Mouse (Mus musculus) limb, embryonic 12.5 days (tissue): ENCODE measurements around the gene Prrt3. TPM values are rescaled to one million over a fixed set of nuclear protein-coding genes. Genes with fewer than 3 reads are reported as not detected.

Experiments
- ATAC-seq: fragments of 200-750 bp; cut with Nextera tagmentation; 2 replicates; pipeline ENCODE4 v1.8.0; 2017; ENCODE audit warnings: low read depth, moderate TSS enrichment; ENCODE audit not compliant: insufficient number of reproducible peaks, insufficient read depth, low FRiP score, low TSS enrichment
- H3K27ac ChIP-seq: fragments of 300-500 bp; sonication (generic); 2 replicates; pipeline ENCODE4 v1.5.1; 2016; ENCODE audit warnings: mild to moderate bottlenecking, moderate library complexity
- H3K27me3 ChIP-seq: fragments of 300-500 bp; sonication (generic); 2 replicates; pipeline ENCODE4 v1.6.1; 2016; ENCODE audit warnings: mild to moderate bottlenecking, moderate library complexity
- H3K36me3 ChIP-seq: fragments of 300-500 bp; sonication (generic); 2 replicates; pipeline ENCODE4 v1.6.1; 2016; ENCODE audit warnings: mild to moderate bottlenecking, moderate library complexity
- H3K4me1 ChIP-seq: fragments of 300-500 bp; sonication (generic); replicated peaks from 2 replicates; pipeline ENCODE4 v1.6.1; 2016
- H3K4me2 ChIP-seq: fragments of 300-500 bp; sonication (generic); 2 replicates; pipeline ENCODE4 v1.6.1; 2016; ENCODE audit warnings: mild to moderate bottlenecking, moderate library complexity
- H3K4me3 ChIP-seq: fragments of 300-500 bp; sonication (generic); replicated peaks from 2 replicates; pipeline ENCODE4 v1.5.1; 2016; ENCODE audit warnings: mild to moderate bottlenecking
- H3K9ac ChIP-seq: fragments of 300-500 bp; sonication (generic); replicated peaks from 2 replicates; pipeline ENCODE4 v1.6.1; 2016; ENCODE audit warnings: mild to moderate bottlenecking, moderate library complexity
- H3K9me3 ChIP-seq: fragments of 300-500 bp; sonication (generic); 2 replicates; pipeline ENCODE4 v1.6.1; 2016; ENCODE audit warnings: mild to moderate bottlenecking, moderate library complexity
- WGBS: fragments of 180-500 bp; shearing (Covaris S2); methylation state at CpG from one replicate; pipeline ENCODE4 v1.1.7; 2016; 5-methylcytosine and 5-hydroxymethylcytosine counted together
- polyA plus RNA-seq: library from polyadenylated mRNA; unstranded; fragments of >200 nt; fragmentation: Nextera tagmentation; extraction: Ambion mirVana; gene quantifications from 2 replicates; pipeline ENCODE4 v1.2.1, GENCODE M21; 2016

The Prrt3 gene
- polyA plus RNA-seq, 1 experiment from 2014 or later, result 0.98 TPM

GRCm38 (mm10) chr6:113469432-113469831 is 32.3 kb downstream of the Prrt3 start:
- Histone ChIP-seq H3K27me3 (peaks cover 50% of the 10 kb centered on the region), H3K4me3 (peak overlapping the region; percentile 41), H3K27ac (no peak overlapping the region)

GRCm38 (mm10) chr6:113469021-113469420 is 32.7 kb downstream of the Prrt3 start:
- Histone ChIP-seq H3K36me3 (no peaks in the 10 kb centered on the region), H3K27ac (no peak overlapping the region), H3K4me1 (peaks cover 24% of the 10 kb centered on the region), H3K4me2 (peak overlapping the region; percentile 71), H3K4me3 (peak overlapping the region; percentile 41), H3K9ac (peak overlapping the region; percentile 54; the same call in 1 of the 2 replicates), H3K9me3 (no peaks in the 10 kb centered on the region), H3K27me3 (peaks cover 50% of the 10 kb centered on the region)
- ATAC-seq, result peak; percentile 52; the same call in 1 of the 2 replicates
- WGBS, result 4% methylated on average over 9 of the region's 9 CpGs

More at GRCm38 (mm10) chr6:113469432-113469831, 32.3 kb downstream of the Prrt3 start:
- Histone ChIP-seq H3K9ac (peak overlapping the region; percentile 54), H3K4me2 (peak overlapping the region; percentile 71), H3K36me3 (no peaks in the 10 kb centered on the region), H3K4me1 (peaks cover 24% of the 10 kb centered on the region), H3K9me3 (no peaks in the 10 kb centered on the region)
- peak; percentile 58; the same call in 1 of the 2 replicates for ATAC-seq
- WGBS, result under 1% methylated on average over 31 of the region's 31 CpGs

GRCm38 (mm10) chr6:113468512-113468911 is 33.2 kb downstream of the Prrt3 start:
- Histone ChIP-seq H3K9me3 (no peaks in the 10 kb centered on the region), H3K9ac (0 out of 2 replicates have a peak overlapping the region, but pooled peaks have one; percentile 12), H3K4me3 (peak overlapping the region; percentile 41; the same call in 1 of the 2 replicates), H3K27ac (no peak overlapping the region), H3K4me1 (peaks cover 24% of the 10 kb centered on the region), H3K4me2 (peak overlapping the region; percentile 71), H3K36me3 (no peaks in the 10 kb centered on the region), H3K27me3 (peaks cover 53% of the 10 kb centered on the region)
- WGBS, result 65% methylated on average over 3 of the region's 3 CpGs
- no peak for ATAC-seq

- WGBS, result 60% methylated on average over 5 of the region's 5 CpGs
- peaks cover 35% of the 10 kb centered on the region for H3K27me3 ChIP-seq
These were observed 36.1 kb downstream of the Prrt3 start for GRCm38 (mm10) chr6:113465602-113466001.

GRCm38 (mm10) chr6:113464040-113464439 is 37.7 kb downstream of the Prrt3 start:
- Histone ChIP-seq H3K27ac (no peak overlapping the region), H3K4me3 (no peak overlapping the region), H3K36me3 (no peaks in the 10 kb centered on the region), H3K27me3 (peaks cover 21% of the 10 kb centered on the region), H3K4me2 (no peak overlapping the region), H3K9ac (no peak overlapping the region), H3K9me3 (no peaks in the 10 kb centered on the region), H3K4me1 (0 out of 2 replicates have a peak, but pooled peaks cover 5% of the 10 kb centered on the region)
- 62% methylated on average over 7 of the region's 7 CpGs for WGBS
- no peak for ATAC-seq

More at GRCm38 (mm10) chr6:113465602-113466001, 36.1 kb downstream of the Prrt3 start:
- no peak overlapping the region for H3K4me3 ChIP-seq
- H3K4me2 ChIP-seq, result no peak overlapping the region
- H3K9me3 ChIP-seq, result no peaks in the 10 kb centered on the region
- no peak for ATAC-seq
- H3K36me3 ChIP-seq, result no peaks in the 10 kb centered on the region
- H3K9ac ChIP-seq, result no peak overlapping the region
- no peak overlapping the region for H3K27ac ChIP-seq
- H3K4me1 ChIP-seq, result peaks cover 12% of the 10 kb centered on the region

GRCm38 (mm10) chr6:113458635-113459034 is 43.1 kb downstream of the Prrt3 start:
- ATAC-seq, result no peak

GRCm38 (mm10) chr6:113457952-113458534 is 43.7 kb downstream of the Prrt3 start, which contains the start of gene Il17re:
TSS of gene Il17re (plus strand) at chr6:113458484.
- WGBS, result 62% methylated on average over 10 of the region's 10 CpGs
- Histone ChIP-seq H3K9ac (no peak within 1 kb of the TSS), H3K27me3 (peaks cover 5% of the 10 kb centered on the region; the same call in 1 of the 2 replicates), H3K4me1 (no peaks in the 10 kb centered on the region), H3K36me3 (no peaks in the 10 kb centered on the region), H3K9me3 (no peaks in the 10 kb centered on the region), H3K4me2 (0 out of 2 replicates have a peak within 1 kb of the TSS, but pooled peaks have one; percentile 8), H3K27ac (no peak within 1 kb of the TSS), H3K4me3 (no peak within 1 kb of the TSS)
- no peak for ATAC-seq

More at GRCm38 (mm10) chr6:113458635-113459034, 43.1 kb downstream of the Prrt3 start:
- H3K4me2 ChIP-seq, result 0 out of 2 replicates have a peak overlapping the region, but pooled peaks have one; percentile 8
- H3K27ac ChIP-seq, result no peak overlapping the region
- no peaks in the 10 kb centered on the region for H3K4me1 ChIP-seq
- no peak overlapping the region for H3K9ac ChIP-seq
- H3K4me3 ChIP-seq, result no peak overlapping the region
- WGBS, result 55% methylated on average over 10 of the region's 10 CpGs
- H3K36me3 ChIP-seq, result no peaks in the 10 kb centered on the region
- H3K27me3 ChIP-seq, result peaks cover 5% of the 10 kb centered on the region; the same call in 1 of the 2 replicates
- no peaks in the 10 kb centered on the region for H3K9me3 ChIP-seq

GRCm38 (mm10) chr6:113455007-113455406 is 46.7 kb downstream of the Prrt3 start:
- WGBS, result 64% methylated on average over 5 of the region's 5 CpGs
- no peak for ATAC-seq
- no peaks in the 10 kb centered on the region for H3K9me3 ChIP-seq
- H3K27ac ChIP-seq, result no peak overlapping the region
- no peaks in the 10 kb centered on the region for H3K36me3 ChIP-seq
- H3K27me3 ChIP-seq, result peaks cover 5% of the 10 kb centered on the region; the same call in 1 of the 2 replicates
- H3K4me1 ChIP-seq, result no peaks in the 10 kb centered on the region
- no peak overlapping the region for H3K4me3 ChIP-seq
- no peak overlapping the region for H3K9ac ChIP-seq
- no peak overlapping the region for H3K4me2 ChIP-seq

- no peak overlapping the region for H3K27ac ChIP-seq
- no peak overlapping the region for H3K4me3 ChIP-seq
- H3K4me1 ChIP-seq, result no peaks in the 10 kb centered on the region
- H3K9ac ChIP-seq, result no peak overlapping the region
- H3K9me3 ChIP-seq, result no peaks in the 10 kb centered on the region
- no peaks in the 10 kb centered on the region for H3K27me3 ChIP-seq
- no peak for ATAC-seq
- H3K36me3 ChIP-seq, result peaks cover 28% of the 10 kb centered on the region
- WGBS, result 81% methylated on average over 2 of the region's 2 CpGs
- H3K4me2 ChIP-seq, result no peak overlapping the region
These were observed 49.9 kb downstream of the Prrt3 start for GRCm38 (mm10) chr6:113451839-113452238.

GRCm38 (mm10) chr6:113447639-113448038 is 54.1 kb downstream of the Prrt3 start:
- peaks cover 9% of the 10 kb centered on the region for H3K4me1 ChIP-seq
- peaks cover 45% of the 10 kb centered on the region for H3K36me3 ChIP-seq
- H3K4me2 ChIP-seq, result no peak overlapping the region
- ATAC-seq, result no peak
- H3K4me3 ChIP-seq, result no peak overlapping the region
- H3K9me3 ChIP-seq, result no peaks in the 10 kb centered on the region
- H3K9ac ChIP-seq, result no peak overlapping the region
- no peak overlapping the region for H3K27ac ChIP-seq
- H3K27me3 ChIP-seq, result no peaks in the 10 kb centered on the region
- WGBS, result 97% methylated on average over 4 of the region's 4 CpGs

GRCm38 (mm10) chr6:113444207-113444965 is 57.3 kb downstream of the Prrt3 start:
- no peak overlapping the region for H3K9ac ChIP-seq
- no peak for ATAC-seq
- H3K27me3 ChIP-seq, result no peaks in the 10 kb centered on the region
- peaks cover 12% of the 10 kb centered on the region for H3K4me1 ChIP-seq
- H3K36me3 ChIP-seq, result peaks cover 41% of the 10 kb centered on the region
- WGBS, result 90% methylated on average over 8 of the region's 8 CpGs
- H3K4me3 ChIP-seq, result no peak overlapping the region
- no peaks in the 10 kb centered on the region for H3K9me3 ChIP-seq
- H3K4me2 ChIP-seq, result no peak overlapping the region
- no peak overlapping the region for H3K27ac ChIP-seq
